Comparison of ENCODE assay signal across 8 mouse cellular contexts in genomic region chr3:129970529-129971515, GRCm38 (mm10). TPM values are rescaled to one million over a fixed set of nuclear protein-coding genes. Genes with fewer than 3 reads are reported as not detected.
A peak's percentile ranks its signal among the peaks of the same experiment; 100 is the strongest.
DNase-seq lines count a peak whose midpoint lies in the region; ATAC-seq and TF ChIP-seq lines count a peak whose summit lies in the region.

No protein-coding gene starts in this region.

- H3K9ac ChIP-seq in hindbrain, embryonic 15.5 days = no peak overlapping the region
- peak overlapping the region; percentile 66 for H3K9ac ChIP-seq in limb, embryonic 14.5 days (ENCODE audit: low read depth, low read length, severe bottlenecking)
- peak overlapping the region; percentile 54; the same call in 1 of the 2 replicates for H3K9ac ChIP-seq in midbrain, embryonic 14.5 days (replicated peaks; ENCODE audit: low read length)

- peak overlapping the region; percentile 96 for H3K4me2 ChIP-seq in hindbrain, embryonic 15.5 days
- H3K4me2 ChIP-seq in limb, embryonic 14.5 days (replicated peaks; ENCODE audit: low read depth, low read length, severe bottlenecking) = peak overlapping the region; percentile 99
- H3K4me2 ChIP-seq in midbrain, embryonic 14.5 days (ENCODE audit: low read length) = peak overlapping the region; percentile 99

- H3K4me3 ChIP-seq in testis, adult 2 months (ENCODE audit: control insufficient read depth, low read depth, low read length) = peak overlapping the region; percentile 77
- peak overlapping the region; percentile 49 for H3K4me3 ChIP-seq in hindbrain, embryonic 15.5 days
- peak overlapping the region; percentile 59 for H3K4me3 ChIP-seq in limb, embryonic 14.5 days (replicated peaks; ENCODE audit: low read length)
- H3K4me3 ChIP-seq in midbrain, embryonic 14.5 days (replicated peaks; ENCODE audit: low read depth, low read length) = peak overlapping the region; percentile 49

- no peaks in the 10 kb centered on the region for H3K36me3 ChIP-seq in testis, adult 2 months (ENCODE audit: control insufficient read depth, insufficient read depth, low read length)
- H3K36me3 ChIP-seq in hindbrain, embryonic 15.5 days = no peaks in the 10 kb centered on the region
- no peaks in the 10 kb centered on the region for H3K36me3 ChIP-seq in limb, embryonic 14.5 days (ENCODE audit: control insufficient read depth, insufficient read depth, low read length)
- H3K36me3 ChIP-seq in midbrain, embryonic 14.5 days (ENCODE audit: control insufficient read depth, insufficient read depth, low read length) = no peaks in the 10 kb centered on the region

- no peak overlapping the region for H3K27ac ChIP-seq in testis, adult 2 months (ENCODE audit: control insufficient read depth, insufficient read depth, low read depth, low read length)
- no peak overlapping the region for H3K27ac ChIP-seq in hindbrain, embryonic 15.5 days (replicated peaks)
- H3K27ac ChIP-seq in limb, embryonic 14.5 days (replicated peaks; ENCODE audit: low read depth, low read length) = no peak overlapping the region
- no peak overlapping the region for H3K27ac ChIP-seq in midbrain, embryonic 14.5 days (replicated peaks; ENCODE audit: low read depth, low read length)

- no peak for TF ChIP-seq CTCF in testis, adult 2 months (IDR thresholded peaks at IDR 0.05; ENCODE audit: control insufficient read depth, insufficient read depth, insufficient replicate concordance, low read depth, low read length)

- peak; percentile 76 for ATAC-seq in hindbrain, embryonic 15.5 days (ENCODE audit: low FRiP score, low read depth)
- peak; percentile 35; the same call in 1 of the 2 replicates for ATAC-seq in limb, embryonic 14.5 days (ENCODE audit: low FRiP score, low read depth)
- peak; percentile 84 for ATAC-seq in midbrain, embryonic 14.5 days (ENCODE audit: low FRiP score, low TSS enrichment)
- ATAC-seq in monocyte, adult 5-6 weeks (replicated peaks; ENCODE audit: insufficient number of reproducible peaks, low FRiP score, low TSS enrichment, poor library complexity, severe bottlenecking) = no peak
- ATAC-seq in erythroid progenitor cell, adult 5-6 weeks (replicated peaks; ENCODE audit: low FRiP score, poor library complexity, severe bottlenecking) = no peak

- DNase-seq in testis, postnatal 14 days (ENCODE audit: low spot score) = no peak
- DNase-seq in fibroblast of lung, adult 2 months (ENCODE audit: low read depth) = peak; percentile 20
- peak; percentile 71 for DNase-seq in limb, embryonic 14.5 days (ENCODE audit: low spot score)
- peak; percentile 86 for DNase-seq in midbrain, embryonic 14.5 days

- H3K27me3 ChIP-seq in testis, adult 2 months (ENCODE audit: control insufficient read depth, insufficient read depth, low read length) = no peaks in the 10 kb centered on the region
- peaks cover 12% of the 10 kb centered on the region for H3K27me3 ChIP-seq in hindbrain, embryonic 15.5 days
- H3K27me3 ChIP-seq in limb, embryonic 14.5 days (ENCODE audit: control insufficient read depth, insufficient read depth, low read length) = 0 out of 2 replicates have a peak, but pooled peaks cover 8% of the 10 kb centered on the region
- H3K27me3 ChIP-seq in midbrain, embryonic 14.5 days (ENCODE audit: control insufficient read depth, insufficient read depth, low read length) = peaks cover 14% of the 10 kb centered on the region; the same call in 1 of the 2 replicates

- WGBS in hindbrain, embryonic 15.5 days = 16% methylated on average over 19 of the region's 19 CpGs
- WGBS in limb, embryonic 14.5 days = 5% methylated on average over 19 of the region's 19 CpGs
- WGBS in midbrain, embryonic 14.5 days = 20% methylated on average over 19 of the region's 19 CpGs

- no peaks in the 10 kb centered on the region for H3K9me3 ChIP-seq in hindbrain, embryonic 15.5 days
- H3K9me3 ChIP-seq in limb, embryonic 14.5 days (ENCODE audit: control insufficient read depth, low read length) = no peaks in the 10 kb centered on the region
- no peaks in the 10 kb centered on the region for H3K9me3 ChIP-seq in midbrain, embryonic 14.5 days (ENCODE audit: control insufficient read depth, low read length)

- TF ChIP-seq POLR2A in testis, adult 2 months (IDR thresholded peaks at IDR 0.05; ENCODE audit: control insufficient read depth, low read depth, low read length) = no peak
- TF ChIP-seq POLR2A in limb, embryonic 14.5 days (IDR thresholded peaks at IDR 0.05; ENCODE audit: borderline replicate concordance, extremely low read depth, insufficient read depth, insufficient read length) = no peak

- peaks cover 17% of the 10 kb centered on the region for H3K4me1 ChIP-seq in testis, adult 2 months (ENCODE audit: control insufficient read depth, insufficient read depth, low read length)
- peaks cover 22% of the 10 kb centered on the region for H3K4me1 ChIP-seq in hindbrain, embryonic 15.5 days (replicated peaks)
- H3K4me1 ChIP-seq in limb, embryonic 14.5 days (ENCODE audit: control insufficient read depth, insufficient read depth, low read length) = peaks cover 10% of the 10 kb centered on the region
- H3K4me1 ChIP-seq in midbrain, embryonic 14.5 days (ENCODE audit: control insufficient read depth, insufficient read depth, low read length) = peaks cover 17% of the 10 kb centered on the region

RNA-seq across cellular contexts. Expression of gene Mcub, which starts 0.8 kb away (rescaled TPM):
- 2.5 and 3.5 TPM in 2 replicates for polyA plus RNA-seq in testis, adult 2 months (2012; rRNA removed)
- polyA plus RNA-seq in hindbrain, embryonic 15.5 days (2015; fragmentation: Nextera tagmentation; extraction: Ambion mirVana) = 5.6 and 6.3 TPM in 2 replicates
- 3.8 and 3.9 TPM in 2 replicates for polyA plus RNA-seq in limb, embryonic 14.5 days (2012; rRNA removed)
- polyA plus RNA-seq in limb, embryonic 14.5 days (2014; fragmentation: Nextera tagmentation; extraction: Ambion mirVana) = 7.2 and 8.6 TPM in 2 replicates
- polyA plus RNA-seq in midbrain, embryonic 14.5 days (2014; fragmentation: Nextera tagmentation; extraction: Ambion mirVana) = 2.6 and 5.6 TPM in 2 replicates
- 28.2 to 53.7 TPM (median 52.6 TPM) in 3 replicates for total RNA-seq in monocyte, adult 5-6 weeks (2017)
- 3.6 TPM in 1 of 2 replicates, not detected in the other for total RNA-seq in erythroid progenitor cell, adult 5-6 weeks (2015; ENCODE audit: low replicate concordance)
- total RNA-seq in erythroid progenitor cell, adult 5-6 weeks (2017; ENCODE audit: low replicate concordance) = 3.2 and 5.6 TPM in 2 replicates

Comparison
In these comparisons a context has a peak if more than half of its experiments do, and no peak if none do; other contexts are left out.
1. ATAC-seq: peak in hindbrain, embryonic 15.5 days (single experiment), limb, embryonic 14.5 days (single experiment) and midbrain, embryonic 14.5 days (single experiment); none in monocyte, adult 5-6 weeks (single experiment) and erythroid progenitor cell, adult 5-6 weeks (single experiment).
2. Peak in every context shown above with its lines, with median percentiles within 50 percentile points of each other: H3K4me3 ChIP-seq and H3K4me2 ChIP-seq.